Mouse (Mus musculus): ENCODE results near the gene Hps4.
"Not testable (repeated sequence)": the region's sequence is repeated elsewhere in the genome, so short reads cannot be mapped to it uniquely, and the experiment has no call there.

Gene Hps4

DNA sequence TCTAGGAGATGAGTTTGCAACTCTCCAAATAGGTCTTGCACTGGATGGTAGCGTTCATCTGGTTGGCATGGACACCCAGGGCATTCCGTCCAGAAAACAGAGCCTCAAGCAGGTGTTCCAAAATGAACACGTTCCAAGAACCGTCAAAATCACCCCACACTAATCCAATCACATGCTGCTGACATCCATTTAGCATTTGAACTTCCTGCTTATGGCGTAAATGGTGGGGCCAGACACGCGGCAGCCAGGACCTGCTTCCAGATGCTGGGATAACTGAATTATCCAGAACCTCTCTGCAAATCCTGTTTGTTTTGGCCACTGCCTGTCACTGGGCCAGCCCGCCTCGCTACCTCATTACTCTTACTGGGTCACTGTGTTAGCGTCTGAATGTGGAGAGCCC is 56.4 kb downstream of the Hps4 start:
- DNase-seq (ENCODE audit: extremely low spot score) = no peak

DNA sequence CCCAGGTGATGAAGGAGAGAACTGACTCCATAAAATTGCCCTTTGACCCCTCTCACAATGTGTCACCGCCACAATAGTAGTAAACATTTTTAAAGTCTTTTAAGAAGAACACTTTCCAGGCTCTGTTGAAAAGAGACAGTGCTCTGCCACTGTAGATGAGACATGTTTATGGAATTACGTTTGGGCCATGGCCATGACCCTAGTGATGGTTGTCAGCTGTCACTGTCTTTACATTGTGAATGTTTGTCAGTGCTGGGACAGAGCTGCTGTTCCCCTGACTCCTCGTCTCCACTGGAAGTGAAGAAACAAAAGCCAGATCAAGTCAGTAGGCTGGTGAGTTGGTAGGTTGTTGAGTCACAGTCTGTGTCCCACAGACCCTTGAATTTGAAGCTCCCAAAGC is 59.6 kb downstream of the Hps4 start:
- no peak for DNase-seq (ENCODE audit: extremely low spot score)

DNA sequence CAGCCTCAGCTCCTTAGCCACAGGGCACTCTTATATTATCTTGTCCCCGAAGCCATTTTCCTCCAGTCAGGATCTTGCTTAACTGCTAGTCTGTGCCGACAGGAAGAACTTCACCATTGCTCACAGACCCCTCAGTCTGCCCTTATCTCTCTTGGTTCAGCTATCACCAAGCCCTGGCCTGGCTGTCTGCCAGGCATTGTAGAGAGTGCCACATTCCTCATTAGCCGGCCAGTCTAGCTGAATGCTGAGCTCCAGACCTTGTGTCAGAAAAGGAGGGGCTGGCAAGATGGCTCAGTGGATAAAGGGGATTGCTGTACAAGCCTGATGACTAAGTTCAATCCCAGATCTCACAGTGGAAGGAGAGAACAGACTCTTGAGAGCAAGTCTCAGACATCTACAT is 63.1 kb downstream of the Hps4 start:
- no peak for DNase-seq (ENCODE audit: extremely low spot score)

DNA sequence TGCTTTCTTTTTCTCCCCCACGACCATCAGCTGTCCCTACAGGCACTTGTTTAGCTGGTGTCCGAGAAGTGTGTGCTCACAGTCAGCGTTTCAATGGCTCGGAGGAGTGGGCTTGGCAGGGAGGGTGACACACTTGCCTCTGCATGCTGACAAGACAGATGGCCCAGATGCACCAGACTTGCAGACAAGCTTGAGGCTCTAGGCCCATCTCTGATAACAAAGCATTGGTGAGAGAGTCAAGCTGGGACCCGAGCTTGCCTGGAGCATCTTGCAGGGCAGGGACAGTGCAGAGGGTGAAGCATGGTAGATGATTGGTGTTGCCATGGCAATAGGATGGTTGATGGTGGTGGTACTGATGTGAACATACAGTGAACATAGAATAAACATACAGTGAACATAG is 66.4 kb downstream of the Hps4 start:
- DNase-seq (ENCODE audit: extremely low spot score) = no peak

DNA sequence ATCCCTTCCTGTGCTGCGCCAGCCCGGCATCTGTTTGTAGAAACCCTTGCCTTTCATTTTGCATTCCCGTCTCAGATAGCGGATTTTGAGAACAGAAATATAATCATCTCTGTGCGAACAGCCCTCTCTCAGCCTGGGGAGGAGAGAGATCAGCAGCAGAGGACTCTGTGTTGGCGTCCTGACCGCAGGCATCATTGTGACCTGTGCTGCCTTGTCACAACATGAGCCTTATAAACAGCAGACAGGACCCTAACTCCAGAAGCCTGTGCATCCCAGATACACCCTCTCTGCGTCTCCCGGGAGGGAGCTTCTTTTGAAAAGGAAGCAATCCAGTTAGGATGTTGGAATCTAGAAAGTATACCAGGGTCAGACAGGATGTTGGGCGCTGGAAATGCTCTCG is 68.2 kb downstream of the Hps4 start:
- DNase-seq (ENCODE audit: extremely low spot score) = no peak

DNA sequence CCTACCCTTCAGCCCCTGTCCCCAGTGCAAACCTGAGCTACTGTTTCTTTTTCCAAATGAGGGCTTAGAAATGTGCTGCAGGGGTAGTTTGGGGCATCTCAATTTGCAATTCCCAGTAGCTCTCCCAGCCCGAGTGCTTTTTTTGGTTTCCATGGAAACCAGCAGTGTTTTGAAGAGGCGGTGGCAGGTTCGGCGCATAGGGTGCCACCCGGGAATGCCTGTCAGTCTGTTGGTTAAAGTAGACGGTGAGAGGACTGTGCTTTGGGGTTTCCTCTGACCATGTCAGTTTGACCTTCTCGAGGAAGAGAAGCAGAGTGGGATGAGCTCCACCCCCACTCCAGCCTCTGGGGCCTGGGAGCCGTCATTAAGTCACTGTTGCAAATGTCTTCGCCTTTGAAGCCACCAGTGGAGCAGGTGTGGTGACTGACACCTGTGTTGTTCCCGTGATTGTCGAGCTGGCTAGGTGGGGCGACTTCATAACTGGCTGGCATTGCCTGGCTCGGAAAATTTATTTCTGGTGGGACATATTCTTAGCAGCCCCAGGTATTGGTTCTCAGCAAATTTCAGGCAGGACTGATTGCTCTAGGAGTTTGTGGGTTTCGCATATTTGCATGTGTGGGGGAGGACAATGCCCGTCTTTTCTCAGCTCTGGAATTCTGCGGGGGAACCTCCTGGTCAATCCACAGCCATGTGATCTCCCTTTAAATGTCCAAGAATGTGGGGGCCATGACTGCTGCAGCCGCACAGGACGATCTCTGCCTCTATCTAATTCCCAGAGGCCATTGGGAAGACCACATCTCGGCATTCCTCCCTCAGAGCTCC is 68.8 kb downstream of the Hps4 start:
- DNase-seq (ENCODE audit: extremely low spot score) = peak; percentile 60

DNA sequence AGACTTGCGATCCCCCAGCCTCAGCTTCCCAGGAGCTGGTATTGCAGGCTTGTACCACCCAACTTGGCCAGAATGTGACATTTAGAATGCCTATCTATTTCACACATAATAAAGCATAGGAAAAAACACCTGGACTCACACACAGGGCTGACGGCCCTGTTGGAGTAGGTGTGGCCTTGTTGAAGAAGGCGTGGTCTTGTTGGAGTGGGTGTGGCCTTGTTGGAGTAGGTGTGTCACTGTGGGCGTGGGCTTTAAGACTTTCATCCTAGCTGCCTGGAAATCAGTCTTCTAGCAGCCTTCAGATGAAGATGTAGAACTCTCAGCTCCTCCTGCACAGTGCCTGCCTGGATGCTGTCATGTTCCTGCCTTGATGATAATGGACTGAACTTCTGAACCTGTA is 69.9 kb downstream of the Hps4 start:
- not testable (repeated sequence) for DNase-seq (ENCODE audit: extremely low spot score)

DNA sequence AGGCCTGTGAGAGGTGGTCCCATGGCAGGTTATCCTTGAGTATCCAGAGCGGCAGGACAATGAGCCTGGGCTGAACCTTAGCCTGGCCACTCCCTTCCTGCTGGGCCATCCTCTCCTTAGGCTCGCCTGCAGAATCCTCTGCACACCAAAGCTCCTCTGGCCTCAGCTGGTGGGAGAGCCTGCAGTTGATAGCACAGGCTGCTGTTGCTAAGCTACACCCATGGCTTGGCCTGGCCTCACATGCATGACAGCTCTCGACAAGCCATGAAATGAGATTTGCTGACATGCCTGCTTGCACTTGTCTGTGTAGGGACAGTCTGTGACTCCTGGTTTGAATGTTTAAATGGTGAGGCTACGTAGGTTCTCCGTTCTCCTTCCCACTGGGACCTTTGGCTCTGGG is 73.8 kb downstream of the Hps4 start:
- no peak for DNase-seq (ENCODE audit: extremely low spot score)

DNA sequence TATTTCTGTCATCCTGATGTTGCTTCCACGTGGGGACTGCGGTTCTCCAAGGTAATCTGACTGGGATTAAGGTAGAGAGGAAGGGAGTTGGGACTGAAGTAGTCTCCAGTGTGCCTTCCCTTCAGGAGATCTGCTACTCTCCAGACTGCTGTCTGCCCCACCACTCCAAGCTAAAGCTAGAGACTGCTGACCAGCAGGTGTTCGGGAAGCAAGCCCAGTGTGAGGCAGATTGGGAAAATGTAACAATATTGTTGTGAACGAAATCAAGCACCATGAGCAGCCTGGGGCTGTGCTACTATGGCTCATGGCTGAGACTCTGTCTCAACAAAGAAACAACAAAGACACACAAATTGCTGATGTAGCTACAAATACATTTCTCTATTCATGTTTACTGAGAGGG is 75.1 kb downstream of the Hps4 start:
- no peak for DNase-seq (ENCODE audit: extremely low spot score)

DNA sequence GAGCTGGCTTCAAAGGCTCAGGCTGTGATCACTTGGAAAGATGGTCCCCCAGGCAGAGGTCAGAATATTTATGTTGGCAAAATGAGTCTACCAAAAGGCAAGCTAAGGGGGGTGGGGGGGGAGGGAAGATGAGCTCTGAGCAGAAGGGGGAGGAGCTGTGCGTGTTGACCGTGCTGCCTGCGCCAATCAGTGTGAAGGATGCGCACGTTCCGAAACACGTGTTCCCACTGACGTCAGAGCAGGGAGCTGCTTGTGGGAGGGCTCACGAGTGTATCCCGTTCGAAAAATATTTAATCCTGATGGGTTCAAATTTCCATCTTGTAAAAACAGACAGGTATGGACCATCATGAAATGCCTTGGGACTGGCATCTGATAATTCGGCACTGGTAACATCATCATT is 76.7 kb downstream of the Hps4 start:
- DNase-seq (ENCODE audit: extremely low spot score) = peak; percentile 45

DNA sequence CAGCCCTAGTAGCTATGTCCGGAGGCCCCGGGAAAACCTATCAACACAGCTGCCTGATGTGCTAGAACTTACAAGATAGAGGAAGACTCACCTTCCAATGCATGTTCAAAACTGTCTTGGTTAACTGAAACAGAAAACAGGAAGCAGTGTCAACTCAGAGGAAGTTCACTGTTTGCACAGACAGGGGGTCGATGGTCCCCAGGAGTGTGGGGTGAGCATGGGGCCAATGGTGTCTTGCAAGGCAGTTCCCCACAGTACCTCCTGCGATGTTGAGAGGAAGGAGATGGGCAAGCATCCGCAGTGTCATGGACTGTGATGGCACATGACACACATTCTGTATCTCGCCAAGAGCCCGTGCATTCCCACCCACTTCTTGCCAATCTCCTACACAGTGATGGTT is 83.8 kb downstream of the Hps4 start:
- DNase-seq (ENCODE audit: extremely low spot score) = no peak

DNA sequence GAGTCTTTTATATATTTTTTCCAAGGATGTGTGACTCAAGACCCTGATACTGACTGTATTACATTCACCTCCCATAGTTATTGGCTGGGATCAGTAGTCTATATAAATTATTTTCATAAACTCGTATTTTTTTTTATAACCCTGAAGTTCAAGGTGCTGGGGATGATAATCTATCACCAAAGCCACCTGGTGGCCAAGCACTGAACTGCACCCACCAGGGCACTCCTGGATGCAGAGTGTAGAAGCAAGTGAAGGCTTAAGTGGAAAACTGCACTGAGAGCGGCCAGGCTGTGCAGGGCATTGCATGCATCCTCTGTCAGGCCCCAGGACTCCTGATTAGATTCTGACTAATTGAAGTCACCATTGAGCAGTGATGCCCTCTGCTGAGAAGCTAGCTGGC is 84.4 kb downstream of the Hps4 start:
- peak; percentile 34 for DNase-seq (ENCODE audit: extremely low spot score)

All from embryo, embryonic 9.5 days (tissue).